ENCODE assay signal across 7 mouse cellular contexts in genomic region chr11:88114871-88115301, GRCm38 (mm10). TPM values are rescaled to one million over a fixed set of nuclear protein-coding genes. Genes with fewer than 3 reads are reported as not detected.
DNase-seq lines count a peak whose midpoint lies in the region; ATAC-seq lines count a peak whose summit lies in the region.

No protein-coding gene starts in this region.

- H3K4me2 ChIP-seq in heart, embryonic 11.5 days = peak overlapping the region; percentile 39

- ATAC-seq in common myeloid progenitor, adult 5-6 weeks (replicated peaks; ENCODE audit: low read depth, poor library complexity, severe bottlenecking) = peak; percentile 76
- ATAC-seq in heart, embryonic 11.5 days (replicated peaks; ENCODE audit: insufficient number of reproducible peaks, low FRiP score, low TSS enrichment) = peak; percentile 49; the same call in 1 of the 2 replicates

- H3K9ac ChIP-seq in heart, embryonic 11.5 days (ENCODE audit: low read depth, low read length) = peak overlapping the region; percentile 36; the same call in 1 of the 2 replicates

- no peak overlapping the region for H3K4me3 ChIP-seq in heart, embryonic 11.5 days (ENCODE audit: low read depth, low read length)

- H3K4me1 ChIP-seq in heart, embryonic 11.5 days (ENCODE audit: control insufficient read depth, insufficient read depth, low read length) = peaks cover 83% of the 10 kb centered on the region

- no peaks in the 10 kb centered on the region for H3K27me3 ChIP-seq in heart, embryonic 11.5 days (ENCODE audit: control insufficient read depth, insufficient read depth, low read length)

- WGBS in heart, embryonic 11.5 days (ENCODE audit: insufficient replicate concordance) = 16% methylated on average over 8 of the region's 8 CpGs

- no peaks in the 10 kb centered on the region for H3K9me3 ChIP-seq in heart, embryonic 11.5 days (replicated peaks; ENCODE audit: control insufficient read depth, low read length)

- peak; percentile 39 for DNase-seq in T-cell, adult 2 months (ENCODE audit: low spot score)
- peak; percentile 49 to 69 for DNase-seq in kidney, adult 8-10 months
- peak; percentile 71 to 82 for DNase-seq in lung, postnatal 4 days
- peak; percentile 21 for DNase-seq in thymus, postnatal 0 days (ENCODE audit: low spot score)
- no peak for DNase-seq in urinary bladder, postnatal 25 days (ENCODE audit: low spot score)

- peak overlapping the region; percentile 62 for H3K27ac ChIP-seq in heart, embryonic 11.5 days (ENCODE audit: low read depth, low read length)

- H3K36me3 ChIP-seq in heart, embryonic 11.5 days (ENCODE audit: control insufficient read depth, insufficient read depth, low read length) = no peaks in the 10 kb centered on the region; the same call in 1 of the 2 replicates

RNA-seq across cellular contexts. Expression of gene Cuedc1, which starts 17.0 kb away (rescaled TPM):
- 3.3 and 4.2 TPM in 2 replicates for total RNA-seq in common myeloid progenitor, adult 5-6 weeks (2017)
- polyA plus RNA-seq in heart, embryonic 11.5 days (2014; fragmentation: Nextera tagmentation; extraction: Ambion mirVana) = 11.6 and 11.7 TPM in 2 replicates
- 10.7 and 11.4 TPM in 2 replicates for polyA plus RNA-seq in thymus, postnatal 0 days (2015; fragmentation: Nextera tagmentation; extraction: Ambion mirVana)

RNA-seq across cellular contexts. Expression of gene Vezf1, which starts 46.8 kb away (rescaled TPM):
- 33.8 and 42.6 TPM in 2 replicates for total RNA-seq in common myeloid progenitor, adult 5-6 weeks (2017)
- polyA plus RNA-seq in heart, embryonic 11.5 days (2014; fragmentation: Nextera tagmentation; extraction: Ambion mirVana) = 24.8 and 26.4 TPM in 2 replicates
- polyA plus RNA-seq in thymus, postnatal 0 days (2015; fragmentation: Nextera tagmentation; extraction: Ambion mirVana) = 32.8 and 33.1 TPM in 2 replicates
